Mouse (Mus musculus) neural tube, embryonic 13.5 days (tissue): ENCODE data around the gene Chrnb1. TPM values are rescaled to one million over a fixed set of nuclear protein-coding genes. Genes with fewer than 3 reads are reported as not detected.

Experiments
- ATAC-seq: fragments of 200-750 bp; cut with Nextera tagmentation; 2 replicates; pipeline ENCODE4 v1.8.0; 2017; ENCODE audit warnings: low read depth, mild to moderate bottlenecking, moderate TSS enrichment, moderate library complexity
- H3K27ac ChIP-seq: fragments of 300-500 bp; sonication (generic); replicated peaks from 2 replicates; pipeline ENCODE4 v1.5.1; 2015; ENCODE audit warnings: moderate library complexity, mild to moderate bottlenecking, inconsistent platforms
- H3K27me3 ChIP-seq: fragments of 300-500 bp; sonication (generic); 2 replicates; pipeline ENCODE4 v1.6.1; 2015; ENCODE audit warnings: mild to moderate bottlenecking, inconsistent platforms
- H3K36me3 ChIP-seq: fragments of 300-500 bp; sonication (generic); 2 replicates; pipeline ENCODE4 v1.6.1; 2015; ENCODE audit warnings: mild to moderate bottlenecking, inconsistent platforms
- H3K4me1 ChIP-seq: fragments of 300-500 bp; sonication (generic); replicated peaks from 2 replicates; pipeline ENCODE4 v1.6.1; 2015; ENCODE audit warnings: inconsistent platforms
- H3K4me2 ChIP-seq: fragments of 300-500 bp; sonication (generic); 2 replicates; pipeline ENCODE4 v1.6.1; 2015; ENCODE audit warnings: inconsistent platforms, mild to moderate bottlenecking, moderate library complexity
- H3K4me3 ChIP-seq: fragments of 300-500 bp; sonication (generic); 2 replicates; pipeline ENCODE4 v1.5.1; 2015; ENCODE audit warnings: mild to moderate bottlenecking, inconsistent platforms
- H3K9ac ChIP-seq: fragments of 300-500 bp; sonication (generic); 2 replicates; pipeline ENCODE4 v1.6.1; 2015; ENCODE audit warnings: moderate library complexity, mild to moderate bottlenecking, inconsistent platforms
- H3K9me3 ChIP-seq: fragments of 300-500 bp; sonication (generic); 2 replicates; pipeline ENCODE4 v1.6.1; 2016; ENCODE audit warnings: inconsistent platforms
- WGBS: fragments of 180-500 bp; shearing (Covaris S2); methylation state at CpG from one replicate; pipeline ENCODE4 v1.1.7; 2015; 5-methylcytosine and 5-hydroxymethylcytosine counted together
- polyA plus RNA-seq: library from polyadenylated mRNA; unstranded; fragments of >200 nt; fragmentation: Nextera tagmentation; extraction: Ambion mirVana; gene quantifications from 2 replicates; pipeline ENCODE4 v1.2.1, GENCODE M21; 2015

The Chrnb1 gene
- polyA plus RNA-seq, 1 experiment from 2014 or later = 2.4 TPM

DNA sequence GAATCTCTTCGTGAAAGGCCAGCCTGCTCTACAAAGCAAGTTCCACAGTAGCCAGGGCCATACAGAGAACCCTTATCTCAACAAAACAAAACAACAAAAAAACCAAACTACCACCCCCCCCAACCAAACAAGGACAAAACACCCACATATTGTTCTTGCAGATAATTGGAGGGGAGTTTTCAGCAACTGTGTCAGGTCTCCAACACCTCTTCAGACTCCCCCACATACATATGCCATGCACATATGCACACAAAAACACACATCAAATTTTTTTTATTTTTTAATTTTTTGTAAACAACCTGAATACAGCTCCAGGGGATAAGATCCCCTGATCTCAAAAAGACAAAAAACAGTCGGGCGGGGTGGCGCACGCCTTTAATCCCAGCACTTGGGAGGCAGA is 41.5 kb downstream of the Chrnb1 start:
- no peak overlapping the region for H3K27ac ChIP-seq
- peaks cover 66% of the 10 kb centered on the region for H3K4me1 ChIP-seq
- no peak overlapping the region for H3K9ac ChIP-seq
- WGBS = 93% methylated on average over 5 of the region's 5 CpGs
- H3K27me3 ChIP-seq = no peaks in the 10 kb centered on the region
- H3K9me3 ChIP-seq = no peaks in the 10 kb centered on the region
- H3K4me3 ChIP-seq = no peak overlapping the region
- H3K36me3 ChIP-seq = no peaks in the 10 kb centered on the region
- H3K4me2 ChIP-seq = peak overlapping the region; percentile 92
- ATAC-seq = no peak

DNA sequence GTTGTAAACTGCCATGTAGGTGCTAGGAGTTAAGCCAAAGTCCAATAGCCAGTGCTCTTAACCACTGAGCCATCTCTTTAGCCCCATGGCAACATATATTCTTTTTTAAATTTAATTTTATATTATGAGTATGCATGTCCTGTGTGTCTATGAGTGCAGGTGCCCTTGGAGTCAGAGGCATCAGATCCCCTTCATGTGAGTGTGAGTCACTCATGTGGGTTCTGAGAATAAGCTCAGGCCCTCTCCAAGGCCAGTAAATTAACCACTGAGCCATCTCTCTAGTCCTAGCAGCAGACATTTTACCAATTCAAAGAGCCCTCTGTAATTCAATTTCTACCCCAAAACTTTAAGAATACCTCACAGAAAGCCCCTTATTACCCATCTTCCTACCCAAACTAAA is 43.1 kb downstream of the Chrnb1 start:
- Histone ChIP-seq H3K36me3 (peaks cover 4% of the 10 kb centered on the region; the same call in 1 of the 2 replicates), H3K4me1 (peaks cover 65% of the 10 kb centered on the region), H3K27ac (no peak overlapping the region), H3K4me3 (no peak overlapping the region), H3K9me3 (no peaks in the 10 kb centered on the region), H3K9ac (peak overlapping the region; percentile 46; the same call in 1 of the 2 replicates), H3K4me2 (no peak overlapping the region), H3K27me3 (no peaks in the 10 kb centered on the region)
- no peak for ATAC-seq

DNA sequence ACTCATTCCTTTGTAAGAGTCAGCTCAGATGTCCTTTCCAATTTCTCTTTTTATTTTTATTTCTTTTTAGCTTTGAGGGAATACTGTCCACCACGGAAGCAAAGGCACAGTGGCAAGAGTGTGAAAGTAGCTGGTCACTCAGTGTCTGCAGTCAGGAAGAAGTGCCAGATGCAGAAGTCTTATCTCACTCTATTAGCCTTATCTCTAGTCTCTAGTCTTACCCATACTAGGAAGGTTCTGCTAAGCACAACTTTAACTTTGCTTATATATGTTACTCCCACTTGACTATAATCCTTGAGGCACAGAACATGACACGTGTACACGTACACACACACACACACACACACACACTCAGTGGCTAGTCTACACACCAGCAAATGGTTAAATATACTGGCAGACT is 44.1 kb downstream of the Chrnb1 start:
- ATAC-seq = no peak
- WGBS = 86% methylated on average over 3 of the region's 3 CpGs
- Histone ChIP-seq H3K4me2 (no peak overlapping the region), H3K4me3 (no peak overlapping the region), H3K27me3 (no peaks in the 10 kb centered on the region), H3K9me3 (no peaks in the 10 kb centered on the region), H3K36me3 (peaks cover 13% of the 10 kb centered on the region), H3K27ac (no peak overlapping the region), H3K9ac (no peak overlapping the region), H3K4me1 (peaks cover 54% of the 10 kb centered on the region)

Other genes with a start within 250 kb of the Chrnb1 start
- 2.2 and 2.7 TPM in 2 replicates for gene Dnah2, start 246.8 kb downstream of the Chrnb1 start, polyA plus RNA-seq
- gene Efnb3, start 235.7 kb downstream of the Chrnb1 start, polyA plus RNA-seq = 68.1 and 72.0 TPM in 2 replicates
- gene Wrap53, start 215.7 kb downstream of the Chrnb1 start, polyA plus RNA-seq = 18.1 and 19.7 TPM in 2 replicates
- gene Trp53, start 215.6 kb downstream of the Chrnb1 start, polyA plus RNA-seq = 76.0 and 77.6 TPM in 2 replicates
- gene Atp1b2, start 190.0 kb downstream of the Chrnb1 start, polyA plus RNA-seq = 29.5 and 30.4 TPM in 2 replicates
- not detected in 2 replicates for gene Shbg, start 178.0 kb downstream of the Chrnb1 start, polyA plus RNA-seq
- gene Sat2, start 173.9 kb downstream of the Chrnb1 start, polyA plus RNA-seq = 22.6 and 27.5 TPM in 2 replicates
- gene Fxr2, start 163.0 kb downstream of the Chrnb1 start, polyA plus RNA-seq = 45.3 and 55.1 TPM in 2 replicates
- not detected in 2 replicates for gene Sox15, start 140.6 kb downstream of the Chrnb1 start, polyA plus RNA-seq
- gene Mpdu1, start 133.3 kb downstream of the Chrnb1 start, polyA plus RNA-seq = 83.2 and 92.1 TPM in 2 replicates
- 9.8 and 11.3 TPM in 2 replicates for gene Cd68, start 129.8 kb downstream of the Chrnb1 start, polyA plus RNA-seq
- gene Eif4a1, start 123.5 kb downstream of the Chrnb1 start, polyA plus RNA-seq = 525 and 528 TPM in 2 replicates
- 99.8 and 105 TPM in 2 replicates for gene Senp3, start 113.9 kb downstream of the Chrnb1 start, polyA plus RNA-seq
- 0.74 and 0.77 TPM in 2 replicates for gene Tnfsf13, start 110.2 kb downstream of the Chrnb1 start, polyA plus RNA-seq
- 3.3 and 3.5 TPM in 2 replicates for gene Tnfsf12, start 100.1 kb downstream of the Chrnb1 start, polyA plus RNA-seq
- gene Tnfsfm13, start 99.8 kb downstream of the Chrnb1 start, polyA plus RNA-seq = 1.4 and 1.8 TPM in 2 replicates
- gene Polr2a, start 37.3 kb downstream of the Chrnb1 start, polyA plus RNA-seq = 22.9 and 27.2 TPM in 2 replicates
- 0.13 TPM in 1 of 2 replicates, not detected in the other for gene Slc35g3, start 34.0 kb downstream of the Chrnb1 start, polyA plus RNA-seq
- 2.5 and 2.9 TPM in 2 replicates for gene Zbtb4, start 30.0 kb downstream of the Chrnb1 start, polyA plus RNA-seq
- 6.8 and 8.9 TPM in 2 replicates for gene Fgf11, start 5.9 kb upstream of the Chrnb1 start, polyA plus RNA-seq
- gene Tmem102, start 9.7 kb upstream of the Chrnb1 start, polyA plus RNA-seq = 0.74 and 1.4 TPM in 2 replicates
- gene Gm39566, start 19.4 kb upstream of the Chrnb1 start, polyA plus RNA-seq = not detected in 2 replicates
- gene Spem2, start 22.5 kb upstream of the Chrnb1 start, polyA plus RNA-seq = not detected in 2 replicates
- 0.43 and 0.98 TPM in 2 replicates for gene Spem1, start 26.2 kb upstream of the Chrnb1 start, polyA plus RNA-seq
- gene Nlgn2, start 41.8 kb upstream of the Chrnb1 start, polyA plus RNA-seq = 17.1 and 18.1 TPM in 2 replicates
- 321 and 416 TPM in 2 replicates for gene Tmem256, start 42.6 kb upstream of the Chrnb1 start, polyA plus RNA-seq
- gene Plscr3, start 50.4 kb upstream of the Chrnb1 start, polyA plus RNA-seq = 62.5 and 65.6 TPM in 2 replicates
- gene Tnk1, start 62.8 kb upstream of the Chrnb1 start, polyA plus RNA-seq = 0.29 and 0.51 TPM in 2 replicates
- gene Tmem95, start 82.1 kb upstream of the Chrnb1 start, polyA plus RNA-seq = not detected in 2 replicates
- 2.0 and 3.3 TPM in 2 replicates for gene Kctd11, start 85.5 kb upstream of the Chrnb1 start, polyA plus RNA-seq
- 0.28 and 0.80 TPM in 2 replicates for gene Acap1, start 99.6 kb upstream of the Chrnb1 start, polyA plus RNA-seq
- 10.9 and 11.7 TPM in 2 replicates for gene 2810408A11Rik, start 105.0 kb upstream of the Chrnb1 start, polyA plus RNA-seq
- gene Neurl4, start 105.1 kb upstream of the Chrnb1 start, polyA plus RNA-seq = 13.8 and 20.5 TPM in 2 replicates
- 60.4 and 76.5 TPM in 2 replicates for gene Gps2, start 117.9 kb upstream of the Chrnb1 start, polyA plus RNA-seq
- gene Eif5a, start 126.0 kb upstream of the Chrnb1 start, polyA plus RNA-seq = 1,157 and 1,178 TPM in 2 replicates
- 4.7 and 5.0 TPM in 2 replicates for gene Ybx2, start 139.9 kb upstream of the Chrnb1 start, polyA plus RNA-seq
- 3.6 and 6.4 TPM in 2 replicates for gene Slc2a4, start 152.2 kb upstream of the Chrnb1 start, polyA plus RNA-seq
- 0.33 and 1.7 TPM in 2 replicates for gene Cldn7, start 168.8 kb upstream of the Chrnb1 start, polyA plus RNA-seq
- 21.5 and 22.5 TPM in 2 replicates for gene Ctdnep1, start 185.2 kb upstream of the Chrnb1 start, polyA plus RNA-seq
- gene Elp5, start 186.6 kb upstream of the Chrnb1 start, polyA plus RNA-seq = 160 and 162 TPM in 2 replicates
- gene Gabarap, start 195.2 kb upstream of the Chrnb1 start, polyA plus RNA-seq = 679 and 746 TPM in 2 replicates
- 74.2 and 76.3 TPM in 2 replicates for gene Phf23, start 199.8 kb upstream of the Chrnb1 start, polyA plus RNA-seq
- 26.7 and 28.8 TPM in 2 replicates for gene Dvl2, start 204.7 kb upstream of the Chrnb1 start, polyA plus RNA-seq
- 58.2 and 60.9 TPM in 2 replicates for gene Acadvl, start 219.5 kb upstream of the Chrnb1 start, polyA plus RNA-seq
- gene Dlg4, start 221.0 kb upstream of the Chrnb1 start, polyA plus RNA-seq = 23.1 and 23.5 TPM in 2 replicates